Mouse (Mus musculus): Measurements from ENCODE around the gene Slco3a1. TPM values are rescaled to one million over a fixed set of nuclear protein-coding genes. Genes with fewer than 3 reads are reported as not detected.

The Slco3a1 gene
- total and polyA plus RNA-seq, 2 experiments from 2014 or later, result 10.5 to 24.8 TPM

- no peak for TF ChIP-seq CTCF (IDR thresholded peaks at IDR 0.05; ENCODE audit: low read depth)
- TF ChIP-seq EP300 (IDR thresholded peaks at IDR 0.05; ENCODE audit: low read depth), result no peak
- 84% methylated on average over 7 of the region's 7 CpGs for WGBS
- DNase-seq (ENCODE audit: low spot score), result no peak
- no peaks in the 10 kb centered on the region for H3K27me3 ChIP-seq (ENCODE audit: control insufficient read depth, insufficient read depth, low read length)
- ATAC-seq (ENCODE audit: insufficient read depth, low read depth), result no peak
- no peaks in the 10 kb centered on the region for H3K4me1 ChIP-seq (ENCODE audit: control insufficient read depth, insufficient read depth)
- no peak overlapping the region for H3K27ac ChIP-seq (ENCODE audit: low read depth)
- no peak overlapping the region for H3K4me3 ChIP-seq (ENCODE audit: low read depth, low read length)
- no peak overlapping the region for H3K9ac ChIP-seq (replicated peaks; ENCODE audit: low read depth, low read length)
- no peaks in the 10 kb centered on the region for H3K9me3 ChIP-seq (replicated peaks; ENCODE audit: control insufficient read depth, low read length)
- no peaks in the 10 kb centered on the region for H3K36me3 ChIP-seq (replicated peaks; ENCODE audit: control insufficient read depth, insufficient read depth, low read length)
- H3K4me2 ChIP-seq (ENCODE audit: low read depth, low read length), result no peak overlapping the region
These were observed 223.5 kb downstream of the Slco3a1 start for GRCm38 (mm10) chr7:74330858-74331726.

GRCm38 (mm10) chr7:74330117-74330857 lies 224.3 kb downstream of the Slco3a1 start:
- H3K9ac ChIP-seq (replicated peaks; ENCODE audit: low read depth, low read length), result no peak overlapping the region
- no peak for DNase-seq (ENCODE audit: low spot score)
- TF ChIP-seq EP300 (IDR thresholded peaks at IDR 0.05; ENCODE audit: low read depth) (no peak), CTCF (IDR thresholded peaks at IDR 0.05; ENCODE audit: low read depth) (no peak)
- no peak overlapping the region for H3K27ac ChIP-seq (ENCODE audit: low read depth)
- H3K36me3 ChIP-seq (replicated peaks; ENCODE audit: control insufficient read depth, insufficient read depth, low read length), result no peaks in the 10 kb centered on the region
- no peak for ATAC-seq (ENCODE audit: insufficient read depth, low read depth)
- WGBS, result 80% methylated on average over 7 of the region's 7 CpGs
- no peaks in the 10 kb centered on the region for H3K27me3 ChIP-seq (ENCODE audit: control insufficient read depth, insufficient read depth, low read length)
- no peaks in the 10 kb centered on the region for H3K9me3 ChIP-seq (replicated peaks; ENCODE audit: control insufficient read depth, low read length)
- no peak overlapping the region for H3K4me2 ChIP-seq (ENCODE audit: low read depth, low read length)
- no peaks in the 10 kb centered on the region for H3K4me1 ChIP-seq (ENCODE audit: control insufficient read depth, insufficient read depth)
- H3K4me3 ChIP-seq (ENCODE audit: low read depth, low read length), result no peak overlapping the region

GRCm38 (mm10) chr7:74329004-74329403 lies 225.6 kb downstream of the Slco3a1 start:
- DNase-seq (ENCODE audit: low spot score) (no peak), ATAC-seq (ENCODE audit: insufficient read depth, low read depth) (no peak)
- Histone ChIP-seq H3K4me2 (ENCODE audit: low read depth, low read length) (no peak overlapping the region), H3K4me1 (ENCODE audit: control insufficient read depth, insufficient read depth) (no peaks in the 10 kb centered on the region), H3K36me3 (replicated peaks; ENCODE audit: control insufficient read depth, insufficient read depth, low read length) (no peaks in the 10 kb centered on the region), H3K27me3 (ENCODE audit: control insufficient read depth, insufficient read depth, low read length) (no peaks in the 10 kb centered on the region), H3K27ac (ENCODE audit: low read depth) (no peak overlapping the region), H3K9me3 (replicated peaks; ENCODE audit: control insufficient read depth, low read length) (no peaks in the 10 kb centered on the region), H3K4me3 (ENCODE audit: low read depth, low read length) (no peak overlapping the region), H3K9ac (replicated peaks; ENCODE audit: low read depth, low read length) (no peak overlapping the region)
- TF ChIP-seq CTCF (IDR thresholded peaks at IDR 0.05; ENCODE audit: low read depth) (no peak), EP300 (IDR thresholded peaks at IDR 0.05; ENCODE audit: low read depth) (no peak)
- WGBS, result 69% methylated on average over 1 of the region's 1 CpGs

- no peaks in the 10 kb centered on the region for H3K9me3 ChIP-seq (replicated peaks; ENCODE audit: control insufficient read depth, low read length)
- no peak overlapping the region for H3K4me2 ChIP-seq (ENCODE audit: low read depth, low read length)
- ATAC-seq (ENCODE audit: insufficient read depth, low read depth), result no peak
- no peak overlapping the region for H3K9ac ChIP-seq (replicated peaks; ENCODE audit: low read depth, low read length)
- no peak overlapping the region for H3K4me3 ChIP-seq (ENCODE audit: low read depth, low read length)
- H3K4me1 ChIP-seq (ENCODE audit: control insufficient read depth, insufficient read depth), result no peaks in the 10 kb centered on the region
- no peaks in the 10 kb centered on the region for H3K27me3 ChIP-seq (ENCODE audit: control insufficient read depth, insufficient read depth, low read length)
- TF ChIP-seq EP300 (IDR thresholded peaks at IDR 0.05; ENCODE audit: low read depth) (no peak), CTCF (IDR thresholded peaks at IDR 0.05; ENCODE audit: low read depth) (no peak)
- DNase-seq (ENCODE audit: low spot score), result no peak
- H3K27ac ChIP-seq (ENCODE audit: low read depth), result no peak overlapping the region
- H3K36me3 ChIP-seq (replicated peaks; ENCODE audit: control insufficient read depth, insufficient read depth, low read length), result no peaks in the 10 kb centered on the region
- 79% methylated on average over 5 of the region's 5 CpGs for WGBS
These were observed 226.9 kb downstream of the Slco3a1 start for GRCm38 (mm10) chr7:74327716-74328115.

GRCm38 (mm10) chr7:74325052-74325451 lies 229.5 kb downstream of the Slco3a1 start:
- H3K27me3 ChIP-seq (ENCODE audit: control insufficient read depth, insufficient read depth, low read length), result no peaks in the 10 kb centered on the region
- ATAC-seq (ENCODE audit: insufficient read depth, low read depth) (no peak), DNase-seq (ENCODE audit: low spot score) (no peak)
- no peak overlapping the region for H3K4me3 ChIP-seq (ENCODE audit: low read depth, low read length)
- H3K9me3 ChIP-seq (replicated peaks; ENCODE audit: control insufficient read depth, low read length), result no peaks in the 10 kb centered on the region
- no peak overlapping the region for H3K9ac ChIP-seq (replicated peaks; ENCODE audit: low read depth, low read length)
- 70% methylated on average over 8 of the region's 8 CpGs for WGBS
- no peak for TF ChIP-seq CTCF (IDR thresholded peaks at IDR 0.05; ENCODE audit: low read depth)
- no peak for TF ChIP-seq EP300 (IDR thresholded peaks at IDR 0.05; ENCODE audit: low read depth)
- H3K4me1 ChIP-seq (ENCODE audit: control insufficient read depth, insufficient read depth), result no peaks in the 10 kb centered on the region
- no peak overlapping the region for H3K27ac ChIP-seq (ENCODE audit: low read depth)
- no peaks in the 10 kb centered on the region for H3K36me3 ChIP-seq (replicated peaks; ENCODE audit: control insufficient read depth, insufficient read depth, low read length)
- no peak overlapping the region for H3K4me2 ChIP-seq (ENCODE audit: low read depth, low read length)
